Mouse (Mus musculus) lung, postnatal 25 days (tissue): ENCODE results near the gene Gipc3.

Experiments
- DNase-seq: peaks from one replicate; pipeline ENCODE4 v3.0.0; 2022; ENCODE audit warnings: low spot score

Gipc3 gene

GRCm38 (mm10) chr10:81367207-81367495 is 24.1 kb upstream of the Gipc3 start:
- DNase-seq, result no peak

GRCm38 (mm10) chr10:81366477-81367206 is 23.6 kb upstream of the Gipc3 start:
- no peak for DNase-seq

- no peak for DNase-seq
Observed at GRCm38 (mm10) chr10:81365672-81366476, 22.8 kb upstream of the Gipc3 start, which contains the start of gene 4930404N11Rik. Gene 4930404N11Rik, minus strand, starts transcription at chr10:81365816.

GRCm38 (mm10) chr10:81365073-81365472 is 22.0 kb upstream of the Gipc3 start:
- no peak for DNase-seq

GRCm38 (mm10) chr10:81364666-81365065 is 21.6 kb upstream of the Gipc3 start:
- DNase-seq, result no peak

GRCm38 (mm10) chr10:81363436-81364346 is 20.6 kb upstream of the Gipc3 start:
- no peak for DNase-seq

GRCm38 (mm10) chr10:81362336-81362949 is 19.4 kb upstream of the Gipc3 start:
- no peak for DNase-seq

- DNase-seq, result no peak
Observed at GRCm38 (mm10) chr10:81360721-81361120, 17.7 kb upstream of the Gipc3 start.

- DNase-seq, result no peak
Observed at GRCm38 (mm10) chr10:81358841-81359240, 15.8 kb upstream of the Gipc3 start.

GRCm38 (mm10) chr10:81358209-81358608 is 15.1 kb upstream of the Gipc3 start:
- no peak for DNase-seq

- DNase-seq, result peak; percentile 92
Observed at GRCm38 (mm10) chr10:81356991-81357844, 14.2 kb upstream of the Gipc3 start, which contains the start of gene Mfsd12. Gene Mfsd12, plus strand, starts transcription at chr10:81357491.

- DNase-seq, result peak; percentile 50
Observed at GRCm38 (mm10) chr10:81356352-81356990, 13.4 kb upstream of the Gipc3 start.

- no peak for DNase-seq
Observed at GRCm38 (mm10) chr10:81355533-81355932, 12.5 kb upstream of the Gipc3 start.

- no peak for DNase-seq
Observed at GRCm38 (mm10) chr10:81354738-81355477, 11.8 kb upstream of the Gipc3 start.

GRCm38 (mm10) chr10:81351678-81352291 is 8.7 kb upstream of the Gipc3 start:
- no peak for DNase-seq

- DNase-seq, result peak; percentile 100
Observed at GRCm38 (mm10) chr10:81350351-81351063, 7.4 kb upstream of the Gipc3 start, which contains the start of gene Hmg20b. Gene Hmg20b, minus strand, starts transcription at chr10:81350480.

- DNase-seq, result no peak
Observed at GRCm38 (mm10) chr10:81349961-81350350, 6.9 kb upstream of the Gipc3 start.

- peak; percentile 55 for DNase-seq
Observed at GRCm38 (mm10) chr10:81349146-81349545, 6.1 kb upstream of the Gipc3 start.
